Mouse (Mus musculus) kidney, adult 18-20 months (tissue): ENCODE data around the gene Sp1.

Experiments
- DNase-seq: peaks from one replicate; pipeline ENCODE4 v3.0.0; 2021

The Sp1 gene

GRCm38 (mm10) chr15:102485853-102486252 is 79.9 kb downstream of the Sp1 start:
- DNase-seq, result no peak
